Mouse (Mus musculus) midbrain, embryonic 10.5 days (tissue): ENCODE data around the gene AW822073. TPM values are rescaled to one million over a fixed set of nuclear protein-coding genes. Genes with fewer than 3 reads are reported as not detected.

Experiments
- DNase-seq: peaks from one replicate; pipeline ENCODE4 v3.0.0-alpha.2; 2017; ENCODE audit warnings: low spot score
- H3K27ac ChIP-seq: fragments of 300-500 bp; sonication (generic); replicated peaks from 2 replicates; pipeline ENCODE4 v1.5.1; 2016; ENCODE audit warnings: mild to moderate bottlenecking
- H3K27me3 ChIP-seq: fragments of 300-500 bp; sonication (generic); 2 replicates; pipeline ENCODE4 v1.6.1; 2016; ENCODE audit warnings: low read depth, mild to moderate bottlenecking; ENCODE audit not compliant: poor library complexity, severe bottlenecking
- H3K36me3 ChIP-seq: fragments of 300-500 bp; sonication (generic); 2 replicates; pipeline ENCODE4 v1.6.1; 2016; ENCODE audit warnings: mild to moderate bottlenecking, moderate library complexity
- H3K4me1 ChIP-seq: fragments of 300-500 bp; sonication (generic); 2 replicates; pipeline ENCODE4 v1.6.1; 2016
- H3K4me3 ChIP-seq: fragments of 300-500 bp; sonication (generic); 2 replicates; pipeline ENCODE4 v1.5.1; 2016; ENCODE audit warnings: mild to moderate bottlenecking, moderate library complexity
- H3K9me3 ChIP-seq: fragments of 300-500 bp; sonication (generic); replicated peaks from 2 replicates; pipeline ENCODE4 v1.6.1; 2016; ENCODE audit warnings: mild to moderate bottlenecking
- WGBS: fragments of 180-500 bp; shearing (Covaris S2); methylation state at CpG from one replicate; pipeline ENCODE4 v1.1.7; 2016; 5-methylcytosine and 5-hydroxymethylcytosine counted together
- polyA plus RNA-seq: library from polyadenylated mRNA; unstranded; fragments of >200 nt; fragmentation: Nextera tagmentation; extraction: Ambion mirVana; gene quantifications from 2 replicates; pipeline ENCODE4 v1.2.1, GENCODE M21; 2016

The AW822073 gene
- polyA plus RNA-seq, 1 experiment from 2014 or later: not detected

DNA sequence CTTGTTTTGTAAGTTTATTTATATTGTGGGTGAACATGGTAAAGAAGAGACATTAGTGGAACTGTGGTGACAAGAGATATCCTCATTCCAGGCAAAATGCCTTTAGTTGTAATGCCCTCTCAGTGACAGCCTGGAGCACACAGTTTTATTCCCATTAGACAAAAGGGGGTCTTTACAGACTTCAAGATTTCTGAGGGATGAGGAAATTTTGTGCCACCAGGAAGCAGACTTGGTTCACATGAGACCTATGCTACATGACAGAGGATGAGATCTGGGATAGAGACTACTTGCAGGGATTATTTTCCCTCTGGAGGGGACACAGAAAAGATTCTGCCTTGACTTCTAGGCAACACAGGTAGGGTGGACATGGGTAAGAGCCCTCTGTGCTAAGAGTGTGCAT, 10.2 kb downstream of the AW822073 start:
- H3K4me1 ChIP-seq: no peaks in the 10 kb centered on the region
- no peak overlapping the region for H3K27ac ChIP-seq
- H3K36me3 ChIP-seq: no peaks in the 10 kb centered on the region
- no peak for DNase-seq
- peaks cover 10% of the 10 kb centered on the region; the same call in 1 of the 2 replicates for H3K9me3 ChIP-seq
- H3K27me3 ChIP-seq: no peaks in the 10 kb centered on the region
- H3K4me3 ChIP-seq: no peak overlapping the region

DNA sequence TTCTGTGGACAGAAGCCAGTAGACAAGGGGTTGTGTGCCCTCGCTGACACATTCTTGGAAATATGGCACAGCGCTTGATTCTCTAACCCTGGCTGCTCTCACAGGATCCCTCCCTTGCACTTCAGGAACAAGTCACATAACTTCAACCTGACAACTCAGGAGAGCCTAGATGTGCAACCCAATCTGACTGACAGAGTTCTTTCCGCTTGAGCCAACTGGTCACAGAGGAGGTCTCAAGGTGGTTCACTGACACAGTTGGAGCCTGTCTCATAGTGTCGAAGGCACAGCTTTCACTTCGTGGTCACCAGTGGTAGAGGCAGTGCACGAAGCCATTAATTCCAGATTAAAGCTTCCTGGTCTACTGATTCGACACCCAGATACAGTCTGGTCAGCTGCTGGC, 12.5 kb downstream of the AW822073 start:
- H3K4me3 ChIP-seq: no peak overlapping the region
- H3K4me1 ChIP-seq: no peaks in the 10 kb centered on the region
- no peaks in the 10 kb centered on the region for H3K27me3 ChIP-seq
- 76% methylated on average over 7 of the region's 7 CpGs for WGBS
- no peak overlapping the region for H3K27ac ChIP-seq
- DNase-seq: no peak
- H3K9me3 ChIP-seq: peaks cover 15% of the 10 kb centered on the region; the same call in 1 of the 2 replicates
- H3K36me3 ChIP-seq: no peaks in the 10 kb centered on the region

DNA sequence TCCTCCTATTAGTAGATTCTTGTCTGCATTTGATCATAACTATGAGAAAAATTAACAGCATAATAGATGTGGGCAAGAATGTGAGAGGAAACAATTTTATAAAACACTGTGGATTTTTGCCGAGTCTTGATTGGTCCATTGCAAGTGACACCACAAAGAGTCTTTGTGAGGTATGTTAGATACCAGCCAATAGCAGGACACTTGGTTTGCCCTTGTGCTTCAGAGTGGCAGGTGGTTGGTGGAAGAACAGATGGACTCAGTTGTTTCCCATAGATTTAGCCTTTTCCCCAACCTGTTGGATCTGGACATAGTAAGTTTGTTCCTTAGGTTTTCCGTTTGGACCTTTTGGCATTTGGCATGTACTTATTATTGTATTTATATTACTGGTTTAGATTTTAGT, 13.5 kb downstream of the AW822073 start:
- H3K4me3 ChIP-seq: no peak overlapping the region
- no peaks in the 10 kb centered on the region for H3K27me3 ChIP-seq
- 91% methylated on average over 2 of the region's 2 CpGs for WGBS
- H3K4me1 ChIP-seq: no peaks in the 10 kb centered on the region
- H3K36me3 ChIP-seq: no peaks in the 10 kb centered on the region
- H3K27ac ChIP-seq: no peak overlapping the region
- DNase-seq: no peak
- H3K9me3 ChIP-seq: peaks cover 22% of the 10 kb centered on the region

DNA sequence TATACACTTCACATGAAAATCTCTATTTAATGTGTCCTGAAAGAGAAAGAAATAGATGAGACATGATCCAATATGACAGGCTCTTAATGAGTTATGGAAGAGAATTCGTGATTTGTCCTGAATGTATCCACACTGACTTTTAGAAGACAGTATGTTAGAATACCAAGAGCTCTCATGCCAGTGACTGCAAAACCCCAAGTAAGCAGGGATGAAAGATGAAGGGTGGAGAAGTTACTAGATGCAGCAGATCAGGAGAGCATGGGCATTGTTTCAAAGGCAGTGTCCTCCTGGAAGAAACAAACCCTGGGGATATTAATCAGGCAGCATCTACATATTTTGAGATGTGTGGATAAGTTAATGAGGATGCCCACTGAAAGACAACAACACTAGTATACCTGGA, 14.2 kb downstream of the AW822073 start:
- no peak overlapping the region for H3K4me3 ChIP-seq
- no peaks in the 10 kb centered on the region for H3K4me1 ChIP-seq
- H3K9me3 ChIP-seq: peaks cover 27% of the 10 kb centered on the region
- DNase-seq: no peak
- H3K27ac ChIP-seq: no peak overlapping the region
- H3K27me3 ChIP-seq: no peaks in the 10 kb centered on the region
- WGBS: 67% methylated on average over 1 of the region's 1 CpGs
- H3K36me3 ChIP-seq: no peaks in the 10 kb centered on the region

DNA sequence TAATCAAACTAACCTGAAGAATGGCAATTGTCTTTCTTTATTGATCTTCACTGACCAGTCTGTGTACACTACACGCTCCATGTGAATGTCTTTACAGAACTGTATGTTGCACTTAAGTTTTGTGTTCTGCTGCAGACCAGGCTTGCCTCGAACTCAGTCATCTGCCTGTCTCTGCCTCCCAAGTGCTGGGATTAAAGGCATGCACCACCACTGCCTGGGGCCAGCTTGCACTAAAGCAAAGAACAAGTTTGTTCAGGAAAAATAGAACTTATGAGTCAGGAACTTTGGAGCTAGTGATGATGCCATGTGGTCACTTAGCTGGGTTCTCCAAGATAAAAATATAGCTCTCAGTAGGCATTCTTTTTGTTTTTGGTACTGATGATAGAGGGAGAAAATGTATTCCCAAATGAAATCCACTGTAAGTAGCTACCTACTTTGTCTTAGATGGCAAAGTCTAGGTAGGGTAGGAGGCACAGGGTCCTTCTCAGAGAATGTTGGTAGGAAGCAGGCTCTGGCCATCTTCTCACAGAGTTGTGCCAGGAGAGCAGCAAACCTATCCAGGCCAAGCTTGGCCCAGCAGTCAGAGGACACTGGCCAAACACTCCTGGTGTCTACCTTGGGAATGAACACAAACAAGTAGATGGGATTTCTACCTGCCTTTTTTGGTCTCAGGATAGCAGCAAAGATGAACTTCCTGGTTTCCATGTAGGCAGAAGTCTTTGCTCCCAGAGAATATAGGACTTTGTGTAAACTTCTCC, 14.8 kb downstream of the AW822073 start:
- no peak for DNase-seq
- Histone ChIP-seq H3K4me3 (no peak overlapping the region), H3K27me3 (no peaks in the 10 kb centered on the region), H3K27ac (no peak overlapping the region), H3K36me3 (no peaks in the 10 kb centered on the region), H3K9me3 (peaks cover 27% of the 10 kb centered on the region), H3K4me1 (no peaks in the 10 kb centered on the region)
- WGBS: 82% methylated on average over 2 of the region's 2 CpGs

DNA sequence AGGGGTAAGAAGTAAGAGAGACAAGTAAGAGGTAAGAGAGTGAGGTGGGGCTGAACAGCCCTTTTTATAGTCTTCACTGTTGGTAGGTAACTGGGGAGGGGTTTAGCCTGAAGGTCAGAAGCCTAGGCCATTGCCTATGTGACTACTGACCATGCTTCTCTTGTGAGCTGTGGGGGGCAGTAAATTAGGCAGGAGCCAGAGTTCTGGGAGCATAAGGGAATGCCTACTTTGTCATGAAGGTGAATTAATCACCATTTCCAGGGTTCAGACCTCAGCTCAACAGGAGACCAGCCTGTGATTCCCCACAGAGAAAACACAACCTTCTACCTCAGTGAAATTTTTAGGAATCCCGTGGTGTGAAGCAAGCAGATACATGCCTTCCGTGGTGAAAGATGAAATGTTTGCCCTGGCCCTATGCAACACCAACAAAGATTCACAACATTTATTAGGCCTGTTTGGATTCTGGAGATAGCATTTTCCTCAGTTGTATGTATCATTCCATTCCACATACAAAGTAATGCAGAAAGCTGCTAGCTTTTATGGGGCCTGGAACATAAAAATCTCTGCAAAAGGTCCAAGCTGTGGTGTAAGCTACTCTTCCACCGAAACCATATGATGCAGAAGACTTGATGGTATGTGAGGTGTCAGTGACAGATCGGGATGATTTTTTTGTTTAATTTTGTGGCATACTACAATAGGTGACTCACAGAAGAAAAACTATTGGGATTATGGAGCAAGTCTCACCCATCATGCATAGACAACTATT, 17.9 kb downstream of the AW822073 start:
- H3K27me3 ChIP-seq: no peaks in the 10 kb centered on the region
- 85% methylated on average over 4 of the region's 4 CpGs for WGBS
- peaks cover 21% of the 10 kb centered on the region for H3K9me3 ChIP-seq
- H3K36me3 ChIP-seq: no peaks in the 10 kb centered on the region
- H3K4me1 ChIP-seq: no peaks in the 10 kb centered on the region
- H3K4me3 ChIP-seq: no peak overlapping the region
- DNase-seq: no peak
- no peak overlapping the region for H3K27ac ChIP-seq

DNA sequence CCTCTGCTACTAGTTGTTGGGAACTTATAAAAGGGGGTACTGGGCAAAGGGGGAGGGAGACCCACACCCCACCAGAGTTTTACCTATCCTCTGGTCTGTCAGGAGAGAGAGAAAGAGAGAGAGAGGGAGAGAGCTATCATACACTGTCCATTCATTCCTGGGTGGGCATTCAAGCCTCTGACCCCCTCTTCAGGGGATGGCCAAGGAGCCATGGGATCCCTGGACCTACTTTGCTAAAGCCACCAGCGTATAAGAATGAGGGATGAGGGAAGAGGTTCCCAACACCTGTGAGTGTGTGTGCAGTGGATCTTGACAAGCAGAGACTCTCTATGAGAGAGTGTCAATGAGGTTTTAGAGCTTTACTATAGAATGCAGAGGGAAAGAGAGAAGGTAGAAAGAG, 18.7 kb downstream of the AW822073 start:
- H3K27ac ChIP-seq: no peak overlapping the region
- 39% methylated on average over 1 of the region's 1 CpGs for WGBS
- DNase-seq: no peak

More for the DNA sequence above, 18.7 kb downstream of the AW822073 start:
- Histone ChIP-seq H3K27me3 (no peaks in the 10 kb centered on the region), H3K9me3 (peaks cover 20% of the 10 kb centered on the region), H3K4me3 (no peak overlapping the region), H3K36me3 (no peaks in the 10 kb centered on the region), H3K4me1 (no peaks in the 10 kb centered on the region)

Other genes with a start within 250 kb of the AW822073 start
- gene Duxf3, start 7.7 kb upstream of the AW822073 start, polyA plus RNA-seq: not detected in 2 replicates
- not detected in 2 replicates for gene Gm4981, start 11.8 kb upstream of the AW822073 start, polyA plus RNA-seq
- gene Gcc2, start 30.6 kb upstream of the AW822073 start, polyA plus RNA-seq: 40.1 and 49.2 TPM in 2 replicates
- gene Lims1, start 98.5 kb upstream of the AW822073 start, polyA plus RNA-seq: 109 and 111 TPM in 2 replicates
- gene Ranbp2, start 222.0 kb upstream of the AW822073 start, polyA plus RNA-seq: 23.9 and 27.2 TPM in 2 replicates